Mouse (Mus musculus): ENCODE results near the gene Akap17b. TPM values are rescaled to one million over a fixed set of nuclear protein-coding genes. Genes with fewer than 3 reads are reported as not detected.

Akap17b gene
- total RNA-seq, 2 experiments from 2014 or later = 1.6 to 1.8 TPM

- DNase-seq = no peak
These were observed 57.6 kb downstream of the Akap17b start for GRCm38 (mm10) chrX:36587304-36588209.

- DNase-seq = no peak
These were observed 58.4 kb downstream of the Akap17b start for GRCm38 (mm10) chrX:36586629-36587303.

- DNase-seq = no peak
These were observed 83.1 kb downstream of the Akap17b start for GRCm38 (mm10) chrX:36562079-36562478.

- peak; percentile 10 for DNase-seq
These were observed 83.5 kb downstream of the Akap17b start for GRCm38 (mm10) chrX:36561650-36562049.

GRCm38 (mm10) chrX:36560170-36560569 lies 85.0 kb downstream of the Akap17b start:
- no peak for DNase-seq

Other genes starting within 250 kb of the Akap17b start
- gene Gm6268, start 244.1 kb downstream of the Akap17b start, total RNA-seq (2021) = not detected
- not detected for gene Gm14569, start 153.6 kb downstream of the Akap17b start, total RNA-seq (2021)
- gene Pgrmc1, start 47.2 kb downstream of the Akap17b start, total RNA-seq (2021) = 10 to 100 TPM in 1 of 2 experiments, 1 to 10 TPM in 1; 7.2 to 11.7 TPM
- under 1 TPM in 1 of 2 experiments, not detected in 1; 0.32 TPM for gene Slc25a43, start 98.3 kb upstream of the Akap17b start, total RNA-seq (2021)
- 10 to 100 TPM; 78.5 to 87.7 TPM for gene Slc25a5, start 150.3 kb upstream of the Akap17b start, total RNA-seq (2021)
- 10 to 100 TPM; 35.5 to 42.7 TPM for gene Ube2a, start 228.5 kb upstream of the Akap17b start, total RNA-seq (2021)
- 10 to 100 TPM; 10.9 to 11.2 TPM for gene C330007P06Rik, start 228.7 kb upstream of the Akap17b start, total RNA-seq (2021)